Mouse (Mus musculus) bone marrow macrophage, adult 2 months (primary cell): Measurements from ENCODE around the gene Arhgap23. TPM values are rescaled to one million over a fixed set of nuclear protein-coding genes. Genes with fewer than 3 reads are reported as not detected.

Experiments
- H3K27ac ChIP-seq: 2 replicates; pipeline ENCODE4 v1.5.1; 2012; ENCODE audit warnings: low read depth, low read length; ENCODE audit not compliant: insufficient read depth
- H3K4me1 ChIP-seq: 2 replicates; pipeline ENCODE4 v1.6.1; 2012; ENCODE audit warnings: low read length; ENCODE audit not compliant: control insufficient read depth, insufficient read depth
- H3K4me3 ChIP-seq: 2 replicates; pipeline ENCODE4 v1.5.1; 2012; ENCODE audit warnings: mild to moderate bottlenecking, low read length, moderate library complexity; ENCODE audit not compliant: insufficient read depth
- CTCF ChIP-seq: IDR thresholded peaks from 2 replicates; pipeline ENCODE4 v1.5.1; 2012; ENCODE audit warnings: low read depth, mild to moderate bottlenecking, low read length, moderate library complexity
- POLR2A ChIP-seq: IDR thresholded peaks from 2 replicates; pipeline ENCODE4 v1.6.1; 2012; ENCODE audit warnings: mild to moderate bottlenecking, low read depth, low read length, borderline replicate concordance
- polyA plus RNA-seq: library from polyadenylated mRNA; stranded (reverse); fragments of >200 nt; gene quantifications from 2 replicates; pipeline ENCODE4 v1.2.4, GENCODE M21; 2012; ENCODE audit not compliant: missing spikeins, insufficient read depth, insufficient read length

The Arhgap23 gene
- polyA plus RNA-seq, 1 experiment: 9.2 TPM

GRCm38 (mm10) chr11:97476334-97477095 lies 61.2 kb downstream of the Arhgap23 start:
- Histone ChIP-seq H3K4me1 (peaks cover 7% of the 10 kb centered on the region), H3K4me3 (no peak overlapping the region), H3K27ac (no peak overlapping the region)
- TF ChIP-seq POLR2A: no peak
- TF ChIP-seq CTCF: peak; percentile 2

GRCm38 (mm10) chr11:97477431-97477830 lies 62.1 kb downstream of the Arhgap23 start:
- Histone ChIP-seq H3K27ac (no peak overlapping the region), H3K4me3 (no peak overlapping the region), H3K4me1 (peaks cover 7% of the 10 kb centered on the region)
- TF ChIP-seq CTCF (no peak), POLR2A (no peak)

GRCm38 (mm10) chr11:97478345-97478744 lies 63.0 kb downstream of the Arhgap23 start:
- H3K27ac ChIP-seq: no peak overlapping the region
- H3K4me1 ChIP-seq: peaks cover 7% of the 10 kb centered on the region
- TF ChIP-seq POLR2A: no peak
- no peak for TF ChIP-seq CTCF
- H3K4me3 ChIP-seq: no peak overlapping the region

- H3K4me1 ChIP-seq: peaks cover 7% of the 10 kb centered on the region
- TF ChIP-seq POLR2A (no peak), CTCF (no peak)
- no peak overlapping the region for H3K4me3 ChIP-seq
- H3K27ac ChIP-seq: no peak overlapping the region
These were observed 63.8 kb downstream of the Arhgap23 start for GRCm38 (mm10) chr11:97479085-97479484.

- Histone ChIP-seq H3K27ac (no peak overlapping the region), H3K4me1 (peaks cover 7% of the 10 kb centered on the region), H3K4me3 (no peak overlapping the region)
- TF ChIP-seq POLR2A: no peak
- no peak for TF ChIP-seq CTCF
These were observed 64.5 kb downstream of the Arhgap23 start for GRCm38 (mm10) chr11:97479824-97480223.

- TF ChIP-seq CTCF (no peak), POLR2A (no peak)
These were observed 70.3 kb downstream of the Arhgap23 start for GRCm38 (mm10) chr11:97485661-97486060.

GRCm38 (mm10) chr11:97487656-97488055 lies 72.3 kb downstream of the Arhgap23 start:
- H3K4me1 ChIP-seq: no peaks in the 10 kb centered on the region
- no peak overlapping the region for H3K4me3 ChIP-seq
- no peak overlapping the region for H3K27ac ChIP-seq
- TF ChIP-seq CTCF (no peak), POLR2A (no peak)

More at GRCm38 (mm10) chr11:97485661-97486060, 70.3 kb downstream of the Arhgap23 start:
- Histone ChIP-seq H3K4me3 (no peak overlapping the region), H3K4me1 (no peaks in the 10 kb centered on the region), H3K27ac (no peak overlapping the region)

GRCm38 (mm10) chr11:97489589-97490324 lies 74.4 kb downstream of the Arhgap23 start:
- TF ChIP-seq POLR2A: no peak
- peak; percentile 96 for TF ChIP-seq CTCF
- Histone ChIP-seq H3K27ac (no peak overlapping the region), H3K4me3 (no peak overlapping the region), H3K4me1 (no peaks in the 10 kb centered on the region)

- Histone ChIP-seq H3K27ac (no peak overlapping the region), H3K4me3 (no peak overlapping the region), H3K4me1 (no peaks in the 10 kb centered on the region)
- TF ChIP-seq POLR2A (no peak), CTCF (no peak)
These were observed 76.3 kb downstream of the Arhgap23 start for GRCm38 (mm10) chr11:97491640-97492039.

- Histone ChIP-seq H3K4me3 (no peak overlapping the region), H3K27ac (no peak overlapping the region), H3K4me1 (no peaks in the 10 kb centered on the region)
- TF ChIP-seq CTCF (no peak), POLR2A (no peak)
These were observed 77.5 kb downstream of the Arhgap23 start for GRCm38 (mm10) chr11:97492836-97493235.
